Mouse (Mus musculus) limb, embryonic 10.5 days (tissue): ENCODE measurements around the gene Ccdc141. TPM values are rescaled to one million over a fixed set of nuclear protein-coding genes. Genes with fewer than 3 reads are reported as not detected.

Experiments used
- DNase-seq: peaks from one replicate; pipeline ENCODE4 v3.0.0-alpha.2; 2017; ENCODE audit warnings: low spot score
- H3K27ac ChIP-seq: fragments of 300-500 bp; sonication (generic); 2 replicates; pipeline ENCODE4 v1.5.1; 2016; ENCODE audit warnings: mild to moderate bottlenecking
- H3K27me3 ChIP-seq: fragments of 300-500 bp; sonication (generic); 2 replicates; pipeline ENCODE4 v1.6.1; 2016; ENCODE audit warnings: low read depth, mild to moderate bottlenecking; ENCODE audit not compliant: poor library complexity, severe bottlenecking
- H3K36me3 ChIP-seq: fragments of 300-500 bp; sonication (generic); 2 replicates; pipeline ENCODE4 v1.6.1; 2016; ENCODE audit warnings: mild to moderate bottlenecking, moderate library complexity
- H3K4me1 ChIP-seq: fragments of 300-500 bp; sonication (generic); 2 replicates; pipeline ENCODE4 v1.6.1; 2016
- H3K4me3 ChIP-seq: fragments of 300-500 bp; sonication (generic); 2 replicates; pipeline ENCODE4 v1.5.1; 2016; ENCODE audit warnings: mild to moderate bottlenecking, moderate library complexity
- H3K9me3 ChIP-seq: fragments of 300-500 bp; sonication (generic); replicated peaks from 2 replicates; pipeline ENCODE4 v1.6.1; 2016; ENCODE audit warnings: mild to moderate bottlenecking
- WGBS: fragments of 180-500 bp; shearing (Covaris S2); methylation state at CpG from one replicate; pipeline ENCODE4 v1.1.7; 2016; 5-methylcytosine and 5-hydroxymethylcytosine counted together
- microRNA-seq: library from miRNA; unstranded; fragments of <30 nt; microRNA quantifications from one replicate; pipeline ENCODE4, GENCODE M21; 2017
- polyA plus RNA-seq: library from polyadenylated mRNA; unstranded; fragments of >200 nt; fragmentation: Nextera tagmentation; extraction: Ambion mirVana; gene quantifications from 2 replicates; pipeline ENCODE4 v1.2.1, GENCODE M21; 2016

Ccdc141 gene
- polyA plus RNA-seq, 1 experiment from 2014 or later: 4.4 TPM

- DNase-seq: no peak
- WGBS: 73% methylated on average over 5 of the region's 5 CpGs
- Histone ChIP-seq H3K4me3 (no peak overlapping the region), H3K27me3 (no peaks in the 10 kb centered on the region), H3K9me3 (no peaks in the 10 kb centered on the region), H3K36me3 (no peaks in the 10 kb centered on the region), H3K27ac (no peak overlapping the region), H3K4me1 (no peaks in the 10 kb centered on the region)
Measured at GRCm38 (mm10) chr2:76971069-76971468, 199.4 kb downstream of the Ccdc141 start.

GRCm38 (mm10) chr2:76970669-76971068, 199.8 kb downstream of the Ccdc141 start:
- Histone ChIP-seq H3K9me3 (no peaks in the 10 kb centered on the region), H3K27me3 (no peaks in the 10 kb centered on the region), H3K4me3 (no peak overlapping the region), H3K4me1 (no peaks in the 10 kb centered on the region), H3K27ac (no peak overlapping the region), H3K36me3 (no peaks in the 10 kb centered on the region)
- no peak for DNase-seq
- WGBS: 41% methylated on average over 4 of the region's 4 CpGs

- 73% methylated on average over 6 of the region's 6 CpGs for WGBS
- Histone ChIP-seq H3K27ac (no peak overlapping the region), H3K9me3 (no peaks in the 10 kb centered on the region), H3K4me1 (no peaks in the 10 kb centered on the region), H3K4me3 (no peak overlapping the region), H3K27me3 (no peaks in the 10 kb centered on the region), H3K36me3 (no peaks in the 10 kb centered on the region)
- no peak for DNase-seq
Measured at GRCm38 (mm10) chr2:76970204-76970603, 200.2 kb downstream of the Ccdc141 start.

DNA sequence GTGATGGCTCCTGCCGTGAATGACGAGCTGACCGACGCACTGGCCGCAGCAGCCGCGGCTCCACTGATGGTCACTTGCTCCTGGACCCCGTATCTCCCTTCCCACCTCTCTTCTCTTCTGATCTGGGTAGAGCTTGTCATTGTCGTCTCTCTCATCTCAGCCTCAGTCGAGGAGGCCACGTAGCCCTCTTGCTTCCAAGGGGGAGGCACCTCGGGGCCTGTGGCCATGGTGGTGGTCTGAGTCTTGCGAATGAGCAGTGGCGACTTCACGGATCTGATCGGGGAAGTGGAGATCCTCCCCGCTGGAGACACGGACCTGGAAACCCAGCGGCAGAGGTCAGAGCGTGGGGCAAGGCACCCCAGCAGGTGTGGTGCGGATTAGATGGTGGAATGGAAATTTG, 200.8 kb downstream of the Ccdc141 start:
- DNase-seq: no peak
- no peaks in the 10 kb centered on the region for H3K9me3 ChIP-seq
- no peak overlapping the region for H3K27ac ChIP-seq
- no peaks in the 10 kb centered on the region for H3K4me1 ChIP-seq
- H3K4me3 ChIP-seq: no peak overlapping the region
- no peaks in the 10 kb centered on the region for H3K27me3 ChIP-seq
- H3K36me3 ChIP-seq: no peaks in the 10 kb centered on the region
- WGBS: 82% methylated on average over 21 of the region's 21 CpGs

DNA sequence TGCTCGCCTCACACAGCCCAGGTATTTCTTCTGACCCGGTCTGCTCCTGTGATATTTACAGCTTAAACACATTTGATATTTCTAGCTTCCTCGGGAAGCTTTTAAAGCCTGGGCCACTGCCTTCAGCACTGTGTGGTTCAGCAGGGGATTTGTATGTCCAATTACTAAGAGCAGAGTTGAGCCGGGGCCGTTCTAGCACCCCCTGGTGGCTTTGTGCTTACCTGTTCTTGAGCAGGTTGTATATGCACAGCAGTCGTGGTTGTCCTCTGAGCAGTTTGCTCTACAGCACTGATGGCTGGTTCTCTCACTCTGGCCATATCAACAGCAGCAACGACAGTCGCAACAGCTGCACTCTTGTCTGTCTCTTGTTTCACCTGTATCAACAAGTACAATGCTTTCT, 201.5 kb downstream of the Ccdc141 start:
- Histone ChIP-seq H3K9me3 (no peaks in the 10 kb centered on the region), H3K4me3 (no peak overlapping the region), H3K36me3 (no peaks in the 10 kb centered on the region), H3K27me3 (no peaks in the 10 kb centered on the region), H3K4me1 (no peaks in the 10 kb centered on the region), H3K27ac (no peak overlapping the region)
- peak; percentile 85 for DNase-seq
- 32% methylated on average over 8 of the region's 8 CpGs for WGBS

GRCm38 (mm10) chr2:76966582-76966981, 203.9 kb downstream of the Ccdc141 start:
- Histone ChIP-seq H3K27ac (no peak overlapping the region), H3K4me3 (no peak overlapping the region), H3K36me3 (no peaks in the 10 kb centered on the region), H3K27me3 (no peaks in the 10 kb centered on the region), H3K9me3 (no peaks in the 10 kb centered on the region), H3K4me1 (no peaks in the 10 kb centered on the region)
- no peak for DNase-seq
- 90% methylated on average over 6 of the region's 6 CpGs for WGBS

- H3K36me3 ChIP-seq: no peaks in the 10 kb centered on the region
- 78% methylated on average over 2 of the region's 2 CpGs for WGBS
- H3K4me3 ChIP-seq: no peak overlapping the region
- no peak for DNase-seq
- H3K27ac ChIP-seq: no peak overlapping the region
- no peaks in the 10 kb centered on the region for H3K27me3 ChIP-seq
- no peaks in the 10 kb centered on the region for H3K4me1 ChIP-seq
- H3K9me3 ChIP-seq: no peaks in the 10 kb centered on the region
Measured at GRCm38 (mm10) chr2:76966013-76966412, 204.4 kb downstream of the Ccdc141 start.

- no peak for DNase-seq
- Histone ChIP-seq H3K27ac (no peak overlapping the region), H3K27me3 (no peaks in the 10 kb centered on the region), H3K9me3 (no peaks in the 10 kb centered on the region), H3K36me3 (no peaks in the 10 kb centered on the region), H3K4me1 (no peaks in the 10 kb centered on the region), H3K4me3 (no peak overlapping the region)
- WGBS: 85% methylated on average over 7 of the region's 7 CpGs
Measured at GRCm38 (mm10) chr2:76965542-76965941, 204.9 kb downstream of the Ccdc141 start.

DNA sequence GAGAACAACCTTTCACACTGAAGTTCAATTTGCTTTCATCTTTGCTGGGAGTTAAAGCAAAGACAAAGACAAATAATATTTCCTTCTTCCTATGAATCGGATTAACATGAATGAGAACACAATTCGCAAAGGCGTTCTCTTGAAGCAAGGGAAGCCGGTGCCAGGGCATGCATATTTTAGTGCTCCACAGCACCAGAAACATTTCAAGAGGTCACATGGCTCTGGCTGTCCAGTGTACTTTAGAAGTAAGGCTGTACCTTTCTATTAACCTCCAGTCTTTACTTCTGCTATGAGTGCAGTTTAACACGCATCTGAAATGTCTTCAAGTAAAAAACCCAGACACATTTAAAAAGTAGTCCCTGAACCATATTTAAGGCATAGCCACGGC, 208.4 kb downstream of the Ccdc141 start:
- Histone ChIP-seq H3K36me3 (no peaks in the 10 kb centered on the region), H3K4me3 (no peak overlapping the region), H3K27ac (no peak overlapping the region), H3K9me3 (no peaks in the 10 kb centered on the region), H3K4me1 (no peaks in the 10 kb centered on the region), H3K27me3 (no peaks in the 10 kb centered on the region)
- DNase-seq: no peak
- 88% methylated on average over 6 of the region's 6 CpGs for WGBS

DNA sequence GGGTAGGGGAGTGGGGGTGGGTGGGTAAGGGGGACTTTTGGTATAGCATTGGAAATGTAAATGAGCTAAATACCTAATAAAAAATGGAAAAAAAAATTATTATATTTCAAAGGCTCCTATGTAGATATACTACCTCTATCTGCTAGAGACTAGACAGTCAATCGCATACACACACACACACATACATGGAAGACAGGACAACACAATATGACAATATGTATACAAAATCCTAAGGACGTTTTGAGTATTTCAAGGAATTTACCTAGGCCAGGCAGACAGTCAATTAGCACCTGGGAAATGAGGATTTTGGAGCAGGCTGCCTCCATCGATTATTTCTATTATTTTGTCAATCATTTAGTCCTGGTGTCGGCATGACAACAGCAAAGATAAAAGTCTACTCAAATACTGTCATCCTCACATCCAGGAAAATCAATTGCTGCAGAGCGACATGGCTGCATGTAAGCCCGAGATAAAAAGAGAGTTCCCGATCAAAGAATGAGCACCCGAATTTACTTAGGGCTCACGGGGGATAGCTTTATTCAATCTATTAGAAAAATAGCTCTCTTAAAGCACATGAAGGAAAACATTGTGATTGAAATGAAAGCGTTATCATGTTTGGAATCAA, 208.9 kb downstream of the Ccdc141 start:
- no peaks in the 10 kb centered on the region for H3K9me3 ChIP-seq
- no peak overlapping the region for H3K27ac ChIP-seq
- no peaks in the 10 kb centered on the region for H3K27me3 ChIP-seq
- no peak overlapping the region for H3K4me3 ChIP-seq
- no peak for DNase-seq
- no peaks in the 10 kb centered on the region for H3K4me1 ChIP-seq
- WGBS: 91% methylated on average over 10 of the region's 10 CpGs
- H3K36me3 ChIP-seq: no peaks in the 10 kb centered on the region

Small RNA genes lying within 50 kb of the gene (microRNA-seq; reads per million reads assigned to microRNA genes)
- gene Gm44360: not detected

Other genes starting within 250 kb of the Ccdc141 start
- 0.28 and 1.9 TPM in 2 replicates for gene Ttn, start 188.1 kb downstream of the Ccdc141 start, polyA plus RNA-seq
- 20.0 and 23.0 TPM in 2 replicates for gene Sestd1, start 110.0 kb upstream of the Ccdc141 start, polyA plus RNA-seq